Mouse (Mus musculus) hindbrain, embryonic 16.5 days (tissue): ENCODE results near the gene Kif7. TPM values are rescaled to one million over a fixed set of nuclear protein-coding genes. Genes with fewer than 3 reads are reported as not detected.

Experiments used
- ATAC-seq: fragments of 200-750 bp; cut with Nextera tagmentation; 2 replicates; pipeline ENCODE4 v1.8.0; 2017; ENCODE audit warnings: moderate TSS enrichment, moderate library complexity
- H3K27ac ChIP-seq: fragments of 300-500 bp; sonication (generic); 2 replicates; pipeline ENCODE4 v1.5.1; 2014; ENCODE audit warnings: low read depth, mild to moderate bottlenecking, control low read depth, low read length, moderate library complexity
- H3K27me3 ChIP-seq: fragments of 300-500 bp; sonication (generic); replicated peaks from 2 replicates; pipeline ENCODE4 v1.6.1; 2014; ENCODE audit warnings: low read length; ENCODE audit not compliant: control insufficient read depth, insufficient read depth
- H3K36me3 ChIP-seq: fragments of 300-500 bp; sonication (generic); 2 replicates; pipeline ENCODE4 v1.6.1; 2014; ENCODE audit warnings: mild to moderate bottlenecking, low read length, moderate library complexity, mixed read lengths; ENCODE audit not compliant: control insufficient read depth, insufficient read depth
- H3K4me1 ChIP-seq: fragments of 300-500 bp; sonication (generic); 2 replicates; pipeline ENCODE4 v1.6.1; 2014; ENCODE audit warnings: low read depth, low read length; ENCODE audit not compliant: control insufficient read depth, insufficient read depth
- H3K4me2 ChIP-seq: fragments of 300-500 bp; sonication (generic); 2 replicates; pipeline ENCODE4 v1.6.1; 2014; ENCODE audit warnings: mild to moderate bottlenecking, low read length, control low read depth, moderate library complexity
- H3K4me3 ChIP-seq: fragments of 300-500 bp; sonication (generic); 2 replicates; pipeline ENCODE4 v1.5.1; 2014; ENCODE audit warnings: mild to moderate bottlenecking, low read length, control low read depth, moderate library complexity
- H3K9ac ChIP-seq: fragments of 300-500 bp; sonication (generic); 2 replicates; pipeline ENCODE4 v1.6.1; 2014; ENCODE audit warnings: low read depth, mild to moderate bottlenecking, control low read depth, low read length, moderate library complexity
- H3K9me3 ChIP-seq: fragments of 300-500 bp; sonication (generic); 2 replicates; pipeline ENCODE4 v1.6.1; 2014; ENCODE audit warnings: mild to moderate bottlenecking, low read length, moderate library complexity; ENCODE audit not compliant: control insufficient read depth
- WGBS: fragments of 180-500 bp; shearing (Covaris S2); extraction: QIAGEN DNeasy Blood & Tissue Kit; methylation state at CpG from one replicate; pipeline ENCODE4 v1.1.7; 2014; 5-methylcytosine and 5-hydroxymethylcytosine counted together
- polyA plus RNA-seq: library from polyadenylated mRNA; unstranded; fragments of >200 nt; fragmentation: Nextera tagmentation; extraction: Ambion mirVana; gene quantifications from 2 replicates; pipeline ENCODE4 v1.2.1, GENCODE M21; 2015

The Kif7 gene
- polyA plus RNA-seq, 1 experiment from 2014 or later = 1.6 TPM

GRCm38 (mm10) chr7:79696495-79696894 is 19.0 kb downstream of the Kif7 start:
- H3K4me3 ChIP-seq = no peak overlapping the region
- 88% methylated on average over 8 of the region's 8 CpGs for WGBS
- H3K9ac ChIP-seq = no peak overlapping the region
- H3K27me3 ChIP-seq = no peaks in the 10 kb centered on the region
- H3K9me3 ChIP-seq = no peaks in the 10 kb centered on the region
- no peak overlapping the region for H3K27ac ChIP-seq
- no peak for ATAC-seq
- H3K36me3 ChIP-seq = peaks cover 3% of the 10 kb centered on the region; the same call in 1 of the 2 replicates
- H3K4me2 ChIP-seq = no peak overlapping the region
- H3K4me1 ChIP-seq = no peaks in the 10 kb centered on the region

GRCm38 (mm10) chr7:79680231-79680630 is 35.3 kb downstream of the Kif7 start:
- Histone ChIP-seq H3K4me3 (no peak overlapping the region), H3K9me3 (no peaks in the 10 kb centered on the region), H3K36me3 (peaks cover 3% of the 10 kb centered on the region), H3K4me1 (no peaks in the 10 kb centered on the region), H3K27me3 (no peaks in the 10 kb centered on the region), H3K27ac (no peak overlapping the region), H3K4me2 (no peak overlapping the region), H3K9ac (no peak overlapping the region)
- 99% methylated on average over 2 of the region's 2 CpGs for WGBS
- ATAC-seq = no peak

GRCm38 (mm10) chr7:79679186-79679585 is 36.3 kb downstream of the Kif7 start:
- ATAC-seq = no peak
- H3K27ac ChIP-seq = no peak overlapping the region
- no peaks in the 10 kb centered on the region for H3K27me3 ChIP-seq
- H3K9ac ChIP-seq = no peak overlapping the region
- no peak overlapping the region for H3K4me3 ChIP-seq
- no peaks in the 10 kb centered on the region for H3K36me3 ChIP-seq
- H3K9me3 ChIP-seq = no peaks in the 10 kb centered on the region
- H3K4me2 ChIP-seq = no peak overlapping the region
- H3K4me1 ChIP-seq = no peaks in the 10 kb centered on the region

GRCm38 (mm10) chr7:79670900-79671604 is 44.5 kb downstream of the Kif7 start:
- Histone ChIP-seq H3K27ac (no peak overlapping the region), H3K36me3 (no peaks in the 10 kb centered on the region), H3K9me3 (no peaks in the 10 kb centered on the region), H3K9ac (no peak overlapping the region), H3K27me3 (no peaks in the 10 kb centered on the region), H3K4me1 (no peaks in the 10 kb centered on the region), H3K4me2 (no peak overlapping the region), H3K4me3 (no peak overlapping the region)
- 94% methylated on average over 4 of the region's 4 CpGs for WGBS
- ATAC-seq = no peak

GRCm38 (mm10) chr7:79666690-79667089 is 48.8 kb downstream of the Kif7 start:
- ATAC-seq = no peak
- no peak overlapping the region for H3K4me3 ChIP-seq
- no peaks in the 10 kb centered on the region for H3K36me3 ChIP-seq
- no peak overlapping the region for H3K27ac ChIP-seq
- H3K4me1 ChIP-seq = no peaks in the 10 kb centered on the region
- no peaks in the 10 kb centered on the region for H3K27me3 ChIP-seq
- H3K9ac ChIP-seq = no peak overlapping the region
- no peak overlapping the region for H3K4me2 ChIP-seq
- no peaks in the 10 kb centered on the region for H3K9me3 ChIP-seq

GRCm38 (mm10) chr7:79661253-79661890 is 54.1 kb downstream of the Kif7 start:
- no peak overlapping the region for H3K27ac ChIP-seq
- peak overlapping the region; percentile 77 for H3K4me3 ChIP-seq
- H3K9me3 ChIP-seq = no peaks in the 10 kb centered on the region
- ATAC-seq = no peak
- H3K36me3 ChIP-seq = no peaks in the 10 kb centered on the region
- WGBS = 16% methylated on average over 5 of the region's 5 CpGs
- peak overlapping the region; percentile 65 for H3K9ac ChIP-seq
- H3K4me1 ChIP-seq = peaks cover 9% of the 10 kb centered on the region
- no peaks in the 10 kb centered on the region for H3K27me3 ChIP-seq
- H3K4me2 ChIP-seq = peak overlapping the region; percentile 99

- H3K4me1 ChIP-seq = peaks cover 9% of the 10 kb centered on the region
- H3K27me3 ChIP-seq = no peaks in the 10 kb centered on the region
- H3K9ac ChIP-seq = peak overlapping the region; percentile 65
- WGBS = under 1% methylated on average over 69 of the region's 73 CpGs
- no peaks in the 10 kb centered on the region for H3K36me3 ChIP-seq
- H3K9me3 ChIP-seq = no peaks in the 10 kb centered on the region
- H3K4me2 ChIP-seq = peak overlapping the region; percentile 99
- peak overlapping the region; percentile 77 for H3K4me3 ChIP-seq
- H3K27ac ChIP-seq = no peak overlapping the region
- ATAC-seq = no peak; the same call in 1 of the 2 replicates
These were observed 55.0 kb downstream of the Kif7 start for GRCm38 (mm10) chr7:79660291-79661150.

GRCm38 (mm10) chr7:79659578-79660290 is 55.8 kb downstream of the Kif7 start, which contains the start of gene Ticrr:
TSS of gene Ticrr (plus strand) at chr7:79660196.
- peak within 1 kb of the TSS; percentile 65 for H3K9ac ChIP-seq
- peak within 1 kb of the TSS; percentile 77 for H3K4me3 ChIP-seq
- H3K9me3 ChIP-seq = no peaks in the 10 kb centered on the region
- ATAC-seq = peak; percentile 100
- H3K36me3 ChIP-seq = no peaks in the 10 kb centered on the region
- H3K27ac ChIP-seq = no peak within 1 kb of the TSS
- peaks cover 9% of the 10 kb centered on the region for H3K4me1 ChIP-seq
- WGBS = under 1% methylated on average over 39 of the region's 39 CpGs
- peak within 1 kb of the TSS; percentile 99 for H3K4me2 ChIP-seq
- no peaks in the 10 kb centered on the region for H3K27me3 ChIP-seq
